Mouse (Mus musculus): ENCODE data around the gene Psen1.

DNA sequence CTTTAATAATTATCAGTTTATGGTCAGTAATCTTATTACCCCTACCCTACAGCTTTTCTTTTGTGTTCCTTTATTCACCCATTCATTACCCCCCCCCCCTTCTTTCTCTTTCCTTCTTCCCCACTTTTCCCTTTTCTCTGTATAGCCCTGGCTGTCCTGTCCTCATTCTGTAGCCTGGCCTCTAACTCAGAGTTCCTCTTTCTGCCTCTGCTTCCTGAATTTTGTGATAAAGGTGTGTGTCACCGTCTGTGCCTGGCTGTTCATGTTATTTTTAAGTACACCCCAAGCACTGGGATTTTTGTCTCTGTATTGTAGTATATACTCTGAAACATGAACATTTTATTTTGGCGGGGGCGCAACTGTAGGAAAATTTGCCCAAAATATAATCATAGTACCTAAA lies 37.6 kb upstream of the Psen1 start:
- TF ChIP-seq CTCF (IDR thresholded peaks at IDR 0.05; ENCODE audit: borderline replicate concordance, extremely low read depth, insufficient read depth, insufficient read length) (no peak), POLR2A (IDR thresholded peaks at IDR 0.05; ENCODE audit: borderline replicate concordance, extremely low read depth, insufficient read depth, insufficient read length, poor library complexity, severe bottlenecking) (no peak)
